Mouse (Mus musculus) brain, adult 2 months (tissue): ENCODE data around the gene Cyren.

Source experiments
- DNase-seq: peaks from one replicate; pipeline ENCODE4 v3.0.0; 2011; ENCODE audit warnings: low read depth, low spot score

The Cyren gene

DNA sequence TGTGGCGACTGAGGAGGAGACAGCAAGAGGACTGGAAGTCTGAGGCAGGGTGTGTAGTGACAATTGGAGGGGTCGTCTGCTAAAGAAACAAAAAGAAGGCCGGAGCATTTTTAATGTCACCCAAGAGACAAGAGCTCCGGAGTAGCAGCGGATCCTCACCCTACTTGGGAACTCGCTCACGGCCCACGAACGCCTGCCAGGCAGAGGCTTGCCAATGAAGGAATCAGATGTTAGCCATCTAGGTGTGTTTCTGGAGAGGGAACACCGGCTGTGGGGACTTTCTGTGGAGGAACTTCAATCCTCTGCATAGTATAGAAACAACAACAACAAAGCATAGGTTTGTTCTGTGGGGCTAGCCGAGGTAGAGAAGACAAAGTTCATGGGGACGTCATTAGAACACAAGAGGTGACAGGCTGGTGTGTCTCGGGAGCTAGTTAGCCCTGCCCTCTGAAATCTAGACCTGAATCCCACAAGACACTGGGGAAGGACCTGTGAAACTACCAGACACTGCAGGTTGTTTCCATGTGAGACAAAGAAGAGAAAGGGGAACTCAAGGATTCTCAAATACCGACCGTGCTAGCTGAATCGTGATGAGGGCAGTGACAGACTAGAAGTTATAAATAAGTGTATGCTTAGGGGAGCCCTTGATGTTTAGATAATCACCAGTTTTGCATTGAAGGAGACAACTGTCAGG lies 10.4 kb downstream of the Cyren start:
- DNase-seq = no peak

DNA sequence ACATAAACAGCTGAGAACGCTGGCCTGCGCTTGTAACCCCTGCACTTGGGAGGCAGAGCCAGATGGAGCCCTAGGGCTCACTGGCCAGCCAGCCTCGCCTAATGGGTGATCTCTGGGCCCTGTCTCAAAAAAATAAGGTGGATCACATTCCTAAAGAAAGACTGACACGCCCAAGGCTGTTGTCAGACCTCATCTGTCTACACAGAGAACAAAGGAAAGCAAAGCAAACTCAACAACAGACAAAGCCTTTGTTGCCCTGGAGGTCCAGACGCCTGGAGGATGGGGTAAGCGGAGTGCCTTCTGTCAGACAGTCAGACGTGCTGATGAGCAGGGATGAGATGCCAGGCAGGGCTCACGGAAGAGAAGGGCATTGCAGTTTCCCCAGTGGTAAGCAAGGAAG lies 11.1 kb downstream of the Cyren start:
- no peak for DNase-seq

DNA sequence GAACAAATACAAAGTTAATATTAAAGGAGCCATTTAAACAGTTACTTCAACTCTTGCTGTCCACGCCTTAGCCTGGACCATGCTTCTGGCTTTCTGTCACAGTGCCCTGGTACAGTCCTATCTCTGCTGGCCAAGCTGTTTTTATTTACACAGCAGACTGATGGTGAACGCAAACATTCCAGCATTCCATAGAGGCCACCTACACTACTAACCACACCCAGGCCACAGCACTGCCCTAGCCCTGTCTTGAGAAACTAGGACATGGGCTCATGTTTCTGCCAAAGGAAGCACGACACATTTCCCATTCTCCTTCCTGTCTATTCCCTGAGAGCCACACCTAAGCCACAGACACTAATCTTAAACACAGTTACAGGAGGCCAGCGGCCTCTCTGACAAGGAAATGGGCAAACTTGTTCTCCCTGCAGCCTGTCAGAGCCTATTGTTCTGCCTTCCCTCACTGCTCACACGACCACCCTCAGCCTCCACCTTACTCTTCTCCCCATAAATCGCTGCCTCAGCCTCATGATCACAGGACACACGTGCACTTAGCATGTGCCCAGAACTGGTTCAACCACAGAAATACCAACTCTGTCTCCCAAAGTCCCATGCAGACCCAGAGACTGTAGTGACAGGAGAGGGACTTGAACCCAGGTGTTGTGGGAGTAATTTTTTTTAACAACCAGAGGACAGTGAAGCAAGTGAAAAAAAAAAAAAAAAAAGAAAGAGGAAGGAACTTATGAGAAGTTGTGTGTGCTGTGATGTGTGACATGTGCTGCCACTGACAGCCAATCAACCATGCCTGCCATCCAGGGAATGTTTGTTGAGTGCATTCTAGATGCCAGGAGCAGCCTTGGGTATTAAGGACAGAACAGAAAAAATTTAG lies 11.9 kb downstream of the Cyren start:
- no peak for DNase-seq

DNA sequence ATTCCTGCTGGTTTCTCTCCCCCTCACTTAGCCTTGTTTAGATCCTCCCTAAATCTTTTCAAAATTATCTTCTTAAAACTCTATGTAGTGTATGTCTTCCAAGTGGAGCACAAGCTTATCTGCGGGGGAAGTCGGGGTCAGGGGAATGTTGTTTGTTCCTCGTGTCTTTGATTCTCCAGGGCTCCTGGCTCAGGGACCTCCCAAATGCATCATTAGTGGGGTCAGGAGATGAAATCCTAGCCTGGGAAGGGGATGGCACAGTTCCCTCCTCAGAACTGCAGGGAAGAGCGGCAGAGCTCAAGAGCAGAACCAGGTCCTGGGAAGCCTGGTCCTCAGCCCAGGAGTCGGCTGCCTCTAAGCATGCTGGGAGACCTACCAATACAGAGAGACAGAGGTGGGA lies 12.6 kb downstream of the Cyren start:
- DNase-seq = no peak

DNA sequence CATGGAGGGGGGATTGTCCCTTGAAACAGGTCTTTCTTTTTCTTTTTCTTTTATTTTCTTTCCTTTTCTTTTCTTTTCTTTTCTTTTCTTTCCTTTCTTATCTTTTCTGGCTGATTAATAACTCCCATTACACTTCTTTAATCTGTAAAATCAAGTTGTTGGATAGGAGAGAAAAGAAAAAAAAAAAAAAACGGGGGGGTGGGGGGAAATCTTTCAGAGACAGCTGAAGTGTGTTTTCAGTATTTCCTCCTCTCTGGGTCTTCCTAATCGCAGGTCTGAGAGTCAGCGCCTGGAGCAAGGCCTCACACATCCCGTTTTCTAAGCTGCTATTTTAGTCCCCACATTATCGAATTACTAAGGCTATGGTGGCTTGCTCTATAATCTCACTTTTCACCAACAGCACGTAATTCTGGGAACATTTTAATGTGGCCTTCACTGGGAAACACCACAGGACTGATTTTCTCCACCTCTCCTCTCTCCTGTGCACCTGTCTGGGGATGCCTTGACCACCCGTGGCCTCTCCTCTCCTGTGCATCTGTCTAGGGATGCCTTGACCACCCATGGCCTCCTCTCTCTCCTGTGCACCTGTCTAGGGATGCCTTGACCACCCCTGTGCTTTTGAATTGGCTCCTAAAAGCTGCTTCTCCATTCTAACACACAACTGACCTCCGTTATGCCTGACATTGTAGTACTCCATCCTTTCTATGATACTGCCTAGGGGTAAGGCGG lies 13.9 kb downstream of the Cyren start:
- no peak for DNase-seq

DNA sequence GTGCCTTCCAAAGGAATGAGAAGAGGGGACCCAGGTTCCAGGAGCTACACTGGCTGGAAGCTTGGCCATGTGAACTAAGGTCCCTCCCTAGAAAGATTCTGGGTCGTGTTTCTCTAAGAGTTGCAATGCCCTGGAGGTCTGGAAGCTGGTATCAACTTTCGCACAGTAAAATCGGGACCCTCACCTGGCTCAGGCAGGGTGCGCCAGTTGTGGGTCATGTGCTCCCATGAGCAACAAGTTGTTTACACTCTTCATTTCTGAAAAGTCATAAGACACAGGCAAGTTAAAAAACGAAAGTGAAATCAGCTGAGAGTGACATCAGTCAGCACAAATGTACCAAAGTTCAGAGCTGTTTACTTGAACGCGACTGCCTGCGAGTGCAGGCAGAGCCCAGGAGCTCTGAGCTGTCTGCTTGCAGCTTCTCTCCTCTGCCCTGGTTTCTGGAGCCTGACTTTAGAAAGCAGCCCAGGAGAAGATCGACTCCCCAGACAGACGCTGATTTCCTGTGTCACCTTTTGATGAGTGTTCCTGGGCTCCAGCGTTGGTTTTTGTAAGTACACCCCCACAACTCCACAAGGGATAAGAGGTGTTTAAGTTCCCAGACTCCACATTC lies 15.0 kb downstream of the Cyren start, which contains the start of gene Tmem140:
TSS of gene Tmem140 (plus strand) at position 356 of the 613 bp plus-strand sequence.
- DNase-seq = no peak

DNA sequence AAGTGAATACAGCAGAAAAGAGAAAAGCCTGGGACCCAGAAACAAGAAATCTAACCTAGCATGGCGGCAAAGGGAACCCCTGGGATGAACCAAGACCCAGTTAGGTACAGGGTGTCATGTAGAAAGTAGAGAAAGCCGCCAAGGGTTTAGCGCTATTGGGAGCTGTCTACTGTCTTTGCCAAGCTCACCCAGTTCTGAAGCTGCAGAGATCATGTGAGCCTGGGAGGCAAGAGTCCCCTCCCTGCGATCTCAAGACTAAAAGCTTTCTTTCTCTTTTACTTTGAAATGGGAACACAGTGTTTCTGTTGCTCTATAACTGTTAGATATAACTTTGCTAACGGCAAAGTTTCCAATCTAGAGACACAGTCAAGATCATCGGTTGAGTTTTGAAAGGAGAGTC lies 15.5 kb downstream of the Cyren start:
- DNase-seq = no peak

DNA sequence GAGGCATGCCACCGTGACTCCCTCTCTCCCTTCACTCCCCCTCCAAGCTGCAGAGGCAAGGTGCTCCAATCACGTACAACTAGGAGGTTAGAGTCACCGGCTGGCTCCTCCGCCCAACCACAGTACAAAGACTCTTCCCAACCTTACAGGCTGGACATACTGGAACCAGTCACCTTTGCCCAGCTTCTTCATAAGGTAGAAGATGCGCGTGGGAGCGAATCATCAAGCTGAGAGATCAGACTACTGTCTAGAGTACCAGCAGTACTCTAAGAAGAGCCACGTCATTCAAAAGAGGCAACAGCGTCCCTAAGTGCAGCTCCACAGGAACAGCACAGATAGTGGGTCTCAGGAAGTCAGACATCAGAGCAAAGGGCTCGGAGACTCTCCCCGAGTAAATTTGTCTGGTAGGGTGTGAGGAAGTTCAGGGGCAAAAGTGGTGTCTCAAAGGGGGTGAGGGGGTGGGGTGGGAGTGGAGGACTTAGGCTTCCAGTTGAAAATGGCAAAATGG lies 16.3 kb downstream of the Cyren start:
- DNase-seq = no peak

DNA sequence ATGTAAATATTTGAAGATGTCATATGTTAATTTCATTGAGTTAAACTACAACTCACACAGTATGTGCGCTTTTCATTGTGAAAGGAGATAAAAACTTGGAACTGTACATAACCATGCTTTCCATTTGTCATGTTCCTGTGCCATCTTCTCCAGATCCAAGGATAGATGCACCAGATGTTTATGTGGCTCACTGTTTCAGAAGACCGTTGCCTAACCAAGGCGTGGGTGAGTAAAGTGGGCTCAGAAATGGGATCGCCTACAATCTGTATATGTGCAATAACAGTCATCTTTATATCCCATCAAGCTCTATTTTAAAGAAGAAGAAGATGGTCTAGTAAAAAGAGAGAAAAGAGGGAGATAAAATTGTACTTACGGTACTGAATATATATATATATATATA lies 45.5 kb downstream of the Cyren start:
- DNase-seq = peak; percentile 78

DNA sequence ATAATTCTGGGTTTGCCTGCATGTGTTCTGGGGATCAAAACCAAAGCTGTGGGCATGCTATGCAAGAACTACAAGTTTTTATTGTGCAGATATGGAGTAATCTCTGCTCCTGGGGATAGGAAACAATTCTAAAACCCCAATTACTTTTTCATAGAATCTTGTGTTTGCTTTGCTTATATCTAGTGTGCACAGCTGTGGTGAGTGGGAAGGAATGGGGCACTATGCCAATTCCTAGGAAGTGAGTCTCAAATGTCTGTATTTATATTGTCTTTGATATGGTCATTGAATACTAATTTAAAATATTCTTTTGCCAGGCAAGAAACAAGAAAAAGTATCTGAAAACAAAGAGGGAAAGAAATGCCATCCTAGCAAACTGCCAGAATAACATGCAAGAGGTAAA lies 53.5 kb downstream of the Cyren start:
- DNase-seq = peak; percentile 68
